9 mouse cellular contexts compared by ENCODE assay signal in the genomic region with DNA sequence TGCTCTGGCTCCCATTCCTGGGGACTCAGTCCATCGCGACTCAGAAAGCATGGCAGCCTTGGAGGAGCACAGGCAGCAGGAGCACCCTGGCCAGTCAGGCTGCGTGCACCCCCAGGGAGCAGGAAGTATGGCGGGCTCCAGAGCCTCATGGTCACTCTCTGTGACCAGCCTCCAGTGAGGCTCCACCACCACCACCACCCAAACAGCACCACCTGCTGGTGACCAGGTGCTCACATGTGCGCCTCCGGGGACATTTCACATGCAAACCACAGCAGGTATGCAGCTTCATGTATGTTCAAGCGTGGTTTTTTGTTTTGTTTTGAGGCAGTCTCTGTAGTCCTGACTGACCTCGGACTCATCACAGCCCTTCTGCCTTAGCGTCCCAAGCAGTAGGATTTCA. TPM values are rescaled to one million over a fixed set of nuclear protein-coding genes. Genes with fewer than 3 reads are reported as not detected.
A peak's percentile ranks its signal among the peaks of the same experiment; 100 is the strongest.
DNase-seq lines count a peak whose midpoint lies in the region; ATAC-seq lines count a peak whose summit lies in the region.
"Had no signal": no experiment of that assay in that cellular context is flagged by ENCODE, and none has a peak within 500 bp of the region (broad histone marks: within the 10 kb centered on the region; RNA-seq: fewer than 3 reads in every experiment).

No protein-coding gene starts in this region.

- no peaks in the 10 kb centered on the region for H3K9me3 ChIP-seq in forebrain, embryonic 11.5 days (ENCODE audit: control insufficient read depth, low read length)
- H3K9me3 ChIP-seq in forebrain, embryonic 13.5 days (replicated peaks), result no peaks in the 10 kb centered on the region
- H3K9me3 ChIP-seq in neural tube, embryonic 11.5 days (ENCODE audit: control insufficient read depth, low read length), result no peaks in the 10 kb centered on the region
- H3K9me3 ChIP-seq in hindbrain, embryonic 12.5 days (replicated peaks), result no peaks in the 10 kb centered on the region
- H3K9me3 ChIP-seq: stomach, embryonic 15.5 days had no signal

- DNase-seq in forebrain, embryonic 11.5 days (ENCODE audit: low spot score), result peak; percentile 69
- DNase-seq in 3134 (ENCODE audit: extremely low read depth, insufficient read length, low spot score), result peak; percentile 38
- DNase-seq in adrenal gland, postnatal 10 days, result peak; percentile 72
- peak; percentile 58 to 62 for DNase-seq in kidney, postnatal 25 days
- DNase-seq in neural tube, embryonic 11.5 days (ENCODE audit: low spot score), result peak; percentile 39
- no peak for DNase-seq in urinary bladder, postnatal 10 days (ENCODE audit: low spot score)

- peaks cover 5% of the 10 kb centered on the region; the same call in 1 of the 2 replicates for H3K36me3 ChIP-seq in forebrain, embryonic 11.5 days (ENCODE audit: control insufficient read depth, insufficient read depth, low read length)
- H3K36me3 ChIP-seq in forebrain, embryonic 13.5 days (ENCODE audit: poor library complexity, severe bottlenecking), result peaks cover 62% of the 10 kb centered on the region
- H3K36me3 ChIP-seq in neural tube, embryonic 11.5 days (ENCODE audit: control insufficient read depth, insufficient read depth, low read length), result peaks cover 3% of the 10 kb centered on the region; the same call in 1 of the 2 replicates
- H3K36me3 ChIP-seq in hindbrain, embryonic 12.5 days, result peaks cover 34% of the 10 kb centered on the region

- no peak overlapping the region for H3K9ac ChIP-seq in forebrain, embryonic 11.5 days (ENCODE audit: low read length)
- no peak overlapping the region for H3K9ac ChIP-seq in forebrain, embryonic 13.5 days
- no peak overlapping the region for H3K9ac ChIP-seq in neural tube, embryonic 11.5 days (ENCODE audit: low read length)
- H3K9ac ChIP-seq in hindbrain, embryonic 12.5 days, result no peak overlapping the region
- H3K9ac ChIP-seq: stomach, embryonic 15.5 days had no signal

- no peaks in the 10 kb centered on the region for H3K4me1 ChIP-seq in forebrain, embryonic 11.5 days (replicated peaks; ENCODE audit: control insufficient read depth, insufficient read depth, low read length)
- H3K4me1 ChIP-seq in forebrain, embryonic 13.5 days, result no peaks in the 10 kb centered on the region
- no peaks in the 10 kb centered on the region for H3K4me1 ChIP-seq in neural tube, embryonic 11.5 days (ENCODE audit: control insufficient read depth, insufficient read depth, low read length)
- H3K4me1 ChIP-seq in hindbrain, embryonic 12.5 days, result no peaks in the 10 kb centered on the region; the same call in 1 of the 2 replicates
- H3K4me1 ChIP-seq: stomach, embryonic 15.5 days had no signal

- WGBS in forebrain, embryonic 11.5 days, result 82% methylated on average over 9 of the region's 9 CpGs
- WGBS in forebrain, embryonic 13.5 days, result 91% methylated on average over 9 of the region's 9 CpGs
- 88% methylated on average over 9 of the region's 9 CpGs for WGBS in neural tube, embryonic 11.5 days
- 79% methylated on average over 9 of the region's 9 CpGs for WGBS in hindbrain, embryonic 12.5 days

- no peak overlapping the region for H3K27ac ChIP-seq in forebrain, embryonic 11.5 days (ENCODE audit: low read depth, low read length)
- H3K27ac ChIP-seq in forebrain, embryonic 13.5 days, result no peak overlapping the region
- H3K27ac ChIP-seq in neural tube, embryonic 11.5 days (ENCODE audit: low read depth, low read length), result no peak overlapping the region
- H3K27ac ChIP-seq in hindbrain, embryonic 12.5 days, result no peak overlapping the region
- H3K27ac ChIP-seq: stomach, embryonic 15.5 days had no signal

- no peak overlapping the region for H3K4me3 ChIP-seq in forebrain, embryonic 11.5 days (ENCODE audit: low read depth, low read length)
- no peak overlapping the region for H3K4me3 ChIP-seq in forebrain, embryonic 13.5 days
- H3K4me3 ChIP-seq in neural tube, embryonic 11.5 days (ENCODE audit: low read depth, low read length), result no peak overlapping the region
- H3K4me3 ChIP-seq in hindbrain, embryonic 12.5 days, result no peak overlapping the region
- H3K4me3 ChIP-seq: stomach, embryonic 15.5 days had no signal

- H3K4me2 ChIP-seq in forebrain, embryonic 11.5 days (ENCODE audit: low read depth, low read length, severe bottlenecking), result no peak overlapping the region
- no peak overlapping the region for H3K4me2 ChIP-seq in forebrain, embryonic 13.5 days
- H3K4me2 ChIP-seq in neural tube, embryonic 11.5 days (ENCODE audit: low read depth), result no peak overlapping the region
- no peak overlapping the region for H3K4me2 ChIP-seq in hindbrain, embryonic 12.5 days (replicated peaks)
- H3K4me2 ChIP-seq: stomach, embryonic 15.5 days had no signal

- no peaks in the 10 kb centered on the region for H3K27me3 ChIP-seq in forebrain, embryonic 11.5 days (ENCODE audit: control insufficient read depth, insufficient read depth, low read length)
- no peaks in the 10 kb centered on the region for H3K27me3 ChIP-seq in forebrain, embryonic 13.5 days
- H3K27me3 ChIP-seq in neural tube, embryonic 11.5 days (ENCODE audit: control insufficient read depth, insufficient read depth, low read length), result no peaks in the 10 kb centered on the region
- no peaks in the 10 kb centered on the region for H3K27me3 ChIP-seq in hindbrain, embryonic 12.5 days
- H3K27me3 ChIP-seq: stomach, embryonic 15.5 days had no signal

- ATAC-seq in forebrain, embryonic 11.5 days (replicated peaks; ENCODE audit: low FRiP score), result no peak; the same call in 1 of the 2 replicates
- ATAC-seq in forebrain, embryonic 13.5 days, result no peak
- no peak for ATAC-seq in neural tube, embryonic 11.5 days (ENCODE audit: insufficient read depth, low FRiP score, low TSS enrichment)
- no peak for ATAC-seq in hindbrain, embryonic 12.5 days (ENCODE audit: low FRiP score)

RNA-seq across cellular contexts. Expression of a gene that starts 6.3 kb away (rescaled TPM):
- polyA plus RNA-seq in forebrain, embryonic 11.5 days (2014; fragmentation: Nextera tagmentation; extraction: Ambion mirVana), result 58.3 and 59.5 TPM in 2 replicates
- 33.1 and 35.4 TPM in 2 replicates for polyA plus RNA-seq in forebrain, embryonic 13.5 days (2015; fragmentation: Nextera tagmentation; extraction: Ambion mirVana)
- 10 to 100 TPM in 1 of 2 experiments, 1 to 10 TPM in 1; 7.1 to 10.5 TPM for total RNA-seq in adrenal gland, postnatal 10 days (2021)
- 42.6 and 47.6 TPM in 2 replicates for polyA plus RNA-seq in neural tube, embryonic 11.5 days (2014; fragmentation: Nextera tagmentation; extraction: Ambion mirVana)
- 23.8 and 26.0 TPM in 2 replicates for polyA plus RNA-seq in hindbrain, embryonic 12.5 days (2016; fragmentation: Nextera tagmentation; extraction: Ambion mirVana)

RNA-seq across cellular contexts. Expression of a gene that starts 6.6 kb away (rescaled TPM):
- 71.4 and 83.9 TPM in 2 replicates for polyA plus RNA-seq in forebrain, embryonic 11.5 days (2014; fragmentation: Nextera tagmentation; extraction: Ambion mirVana)
- polyA plus RNA-seq in forebrain, embryonic 13.5 days (2015; fragmentation: Nextera tagmentation; extraction: Ambion mirVana), result 58.6 and 67.6 TPM in 2 replicates
- total RNA-seq in adrenal gland, postnatal 10 days (2021), result 10 to 100 TPM; 40.1 to 46.4 TPM
- 66.9 and 68.8 TPM in 2 replicates for polyA plus RNA-seq in neural tube, embryonic 11.5 days (2014; fragmentation: Nextera tagmentation; extraction: Ambion mirVana)
- 53.9 and 59.5 TPM in 2 replicates for polyA plus RNA-seq in hindbrain, embryonic 12.5 days (2016; fragmentation: Nextera tagmentation; extraction: Ambion mirVana)

RNA-seq across cellular contexts. Expression of a gene that starts 15.3 kb away (rescaled TPM):
- polyA plus RNA-seq in forebrain, embryonic 11.5 days (2014; fragmentation: Nextera tagmentation; extraction: Ambion mirVana), result 18.6 and 19.8 TPM in 2 replicates
- polyA plus RNA-seq in forebrain, embryonic 13.5 days (2015; fragmentation: Nextera tagmentation; extraction: Ambion mirVana), result 13.0 and 15.9 TPM in 2 replicates
- 10 to 100 TPM; 16.0 to 19.0 TPM for total RNA-seq in adrenal gland, postnatal 10 days (2021)
- 18.9 and 20.6 TPM in 2 replicates for polyA plus RNA-seq in neural tube, embryonic 11.5 days (2014; fragmentation: Nextera tagmentation; extraction: Ambion mirVana)
- 20.8 and 21.4 TPM in 2 replicates for polyA plus RNA-seq in hindbrain, embryonic 12.5 days (2016; fragmentation: Nextera tagmentation; extraction: Ambion mirVana)

RNA-seq across cellular contexts. Expression of a gene that starts 50.9 kb away (rescaled TPM):
- 2.8 and 4.4 TPM in 2 replicates for polyA plus RNA-seq in forebrain, embryonic 11.5 days (2014; fragmentation: Nextera tagmentation; extraction: Ambion mirVana)
- 3.9 and 4.1 TPM in 2 replicates for polyA plus RNA-seq in forebrain, embryonic 13.5 days (2015; fragmentation: Nextera tagmentation; extraction: Ambion mirVana)
- 1 to 10 TPM in 1 of 2 experiments, under 1 TPM in 1; 0.99 to 1.2 TPM for total RNA-seq in adrenal gland, postnatal 10 days (2021)
- 2.8 and 3.4 TPM in 2 replicates for polyA plus RNA-seq in neural tube, embryonic 11.5 days (2014; fragmentation: Nextera tagmentation; extraction: Ambion mirVana)
- polyA plus RNA-seq in hindbrain, embryonic 12.5 days (2016; fragmentation: Nextera tagmentation; extraction: Ambion mirVana), result 6.1 and 6.7 TPM in 2 replicates
